In the genomic region with DNA sequence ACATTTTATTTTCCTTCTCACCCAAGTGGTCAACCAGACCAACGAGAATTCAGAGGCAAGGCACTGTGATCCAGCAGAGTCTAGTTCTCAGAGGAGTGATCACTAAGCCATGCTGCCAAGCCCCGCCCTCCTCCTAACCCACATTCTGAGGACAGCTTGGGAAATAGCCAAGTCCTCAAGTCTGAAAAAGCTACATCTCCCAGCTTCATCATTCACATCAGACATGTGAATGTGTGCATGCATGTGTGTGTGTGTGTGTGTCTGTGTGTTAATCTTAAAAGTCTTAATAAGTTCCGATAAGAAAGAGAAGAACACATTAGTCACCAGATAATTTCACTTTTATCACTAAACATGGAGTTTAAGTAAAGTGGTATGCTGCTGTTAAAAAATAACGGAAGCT, we compare ENCODE assay signal across 9 mouse cellular contexts.
DNase-seq lines count a peak whose midpoint lies in the region; ATAC-seq and TF ChIP-seq lines count a peak whose summit lies in the region.
"Had no signal": no experiment of that assay in that cellular context is flagged by ENCODE, and none has a peak within 500 bp of the region (broad histone marks: within the 10 kb centered on the region; RNA-seq: fewer than 3 reads in every experiment).

No protein-coding gene starts in this region.

- no peaks in the 10 kb centered on the region for H3K9me3 ChIP-seq in kidney, embryonic 16.5 days (ENCODE audit: low read length)

- peak; percentile 21 for DNase-seq in kidney, adult 18-20 months
- peak; percentile 51 for DNase-seq in adrenal gland, adult 2 months
- DNase-seq in heart, postnatal 14 days: peak; percentile 63 to 69
- DNase-seq in lung, postnatal 4 days: peak; percentile 22 to 64
- no peak for DNase-seq in layer of hippocampus, adult 2 months (ENCODE audit: low spot score in 2 of 2)
- DNase-seq in thymus, postnatal 0 days (ENCODE audit: low spot score): no peak
- DNase-seq in left cerebral cortex, postnatal 4 days: no peak

- H3K4me1 ChIP-seq in kidney, embryonic 16.5 days (ENCODE audit: insufficient read depth, low read length): no peaks in the 10 kb centered on the region

- no peak overlapping the region for H3K9ac ChIP-seq in kidney, embryonic 16.5 days (replicated peaks; ENCODE audit: low read length)

- H3K4me3 ChIP-seq in kidney, embryonic 16.5 days (ENCODE audit: low read length): no peak overlapping the region
- H3K4me3 ChIP-seq in layer of hippocampus, adult 2 months: no peak overlapping the region

- no peak overlapping the region for H3K27ac ChIP-seq in kidney, embryonic 16.5 days (ENCODE audit: low read length)
- H3K27ac ChIP-seq in layer of hippocampus, adult 2 months: no peak overlapping the region

- no peak for TF ChIP-seq CTCF in layer of hippocampus, adult 2 months (conservative IDR thresholded peaks at IDR 0.05)

- no peaks in the 10 kb centered on the region for H3K27me3 ChIP-seq in kidney, embryonic 16.5 days (ENCODE audit: insufficient read depth, low read length)

- peaks cover 7% of the 10 kb centered on the region; the same call in 1 of the 2 replicates for H3K36me3 ChIP-seq in kidney, embryonic 16.5 days (ENCODE audit: insufficient read depth, low read length)

- H3K4me2 ChIP-seq in kidney, embryonic 16.5 days (replicated peaks; ENCODE audit: low read depth, low read length): no peak overlapping the region
- H3K4me2 ChIP-seq: midbrain, embryonic 11.5 days had no signal

- intact Hi-C loops in heart, postnatal 14 days (cut with DNase I): loop anchor here (5.0 to 10.0 kb wide), 3 partner anchors 72 to 876 kb away; a partner anchor contains a TSS
- intact Hi-C loops in left cerebral cortex, postnatal 4 days (cut with DNase I): loop anchor here (10.0 kb wide), 2 partner anchors 194 to 686 kb away; no protein-coding TSS in a partner anchor

- ATAC-seq in kidney, embryonic 16.5 days (ENCODE audit: low FRiP score, low TSS enrichment): no peak

- WGBS in kidney, embryonic 16.5 days: 80% methylated on average over 4 of the region's 4 CpGs

Comparison
In these comparisons a context has a peak if more than half of its experiments do, and no peak if none do; other contexts are left out.
1. DNase-seq: peak in kidney, adult 18-20 months (single experiment), adrenal gland, adult 2 months (single experiment), heart, postnatal 14 days (2 of 2) and lung, postnatal 4 days (2 of 2); none in layer of hippocampus, adult 2 months (0 of 2), thymus, postnatal 0 days (single experiment) and left cerebral cortex, postnatal 4 days (single experiment).